Mouse (Mus musculus) liver (tissue): Measurements from ENCODE around the gene Rnf208.

Experiments used
- DNase-seq: peaks from one replicate; pipeline ENCODE4 v3.0.0-alpha.2; 2020; ENCODE audit warnings: mixed read lengths

The Rnf208 gene

GRCm38 (mm10) chr2:25242101-25242506, at the start of gene Rnf208, which contains the start of gene Cysrt1:
Gene Rnf208, plus strand, starts transcription at chr2:25242255.
Gene Cysrt1, minus strand, starts transcription at chr2:25242452.
- no peak for DNase-seq

DNA sequence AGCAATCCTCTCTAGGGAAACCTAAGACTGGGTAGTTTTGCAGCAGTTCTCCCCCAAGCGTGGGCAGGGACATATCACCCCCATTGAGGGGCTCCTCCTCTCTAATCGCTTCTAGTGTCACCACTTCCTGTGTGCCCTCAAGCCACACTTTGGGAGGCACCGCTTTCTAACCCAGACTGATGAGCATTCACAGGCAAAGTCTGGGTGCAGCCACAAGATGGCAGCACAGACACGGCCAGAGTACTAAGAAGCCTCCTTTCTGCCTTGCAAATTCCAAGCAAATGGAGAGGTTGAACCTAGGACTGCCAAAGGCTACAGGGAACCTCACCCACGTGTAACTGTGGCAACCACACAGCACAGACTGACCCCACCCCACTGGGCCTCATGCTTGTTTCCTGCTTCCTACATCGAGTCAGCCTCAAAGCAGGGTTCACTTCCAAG, 48.7 kb upstream of the Rnf208 start:
- DNase-seq, result peak; percentile 83

- no peak for DNase-seq
Measured at GRCm38 (mm10) chr2:25194006-25194405, 48.0 kb upstream of the Rnf208 start.

DNA sequence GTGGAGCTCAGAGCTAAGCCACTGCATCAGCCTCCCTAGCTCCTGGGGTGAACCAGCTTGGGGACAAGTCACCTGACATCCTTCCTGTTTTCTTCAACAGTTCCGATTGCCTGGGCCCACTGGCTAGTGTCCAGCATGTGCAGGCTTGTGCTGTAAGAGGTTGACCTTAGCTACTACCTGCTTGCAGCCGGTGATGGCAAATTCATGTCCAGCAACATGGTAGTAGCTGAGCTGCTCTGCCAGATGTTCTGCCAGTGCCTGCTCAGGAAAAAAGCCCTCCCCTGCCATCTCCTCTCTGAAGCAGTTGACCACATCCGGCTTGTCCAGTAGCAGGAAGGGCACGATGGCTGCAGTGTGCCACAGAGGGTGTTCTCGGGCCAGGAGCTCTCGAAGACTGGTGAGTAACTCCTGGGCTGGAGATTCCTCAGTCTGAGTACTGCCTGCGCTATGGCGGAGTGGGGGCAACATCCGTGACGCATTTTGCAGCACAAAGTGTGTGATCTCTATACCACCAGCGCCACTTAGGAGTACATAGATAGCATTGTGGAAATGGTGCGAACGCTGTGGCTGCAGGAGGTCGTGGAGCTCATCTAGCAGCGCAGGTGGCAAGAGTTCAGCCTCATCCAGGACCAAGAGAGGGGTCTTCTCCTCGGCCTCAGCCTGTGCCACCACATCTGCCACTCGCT, 47.4 kb upstream of the Rnf208 start:
- no peak for DNase-seq

DNA sequence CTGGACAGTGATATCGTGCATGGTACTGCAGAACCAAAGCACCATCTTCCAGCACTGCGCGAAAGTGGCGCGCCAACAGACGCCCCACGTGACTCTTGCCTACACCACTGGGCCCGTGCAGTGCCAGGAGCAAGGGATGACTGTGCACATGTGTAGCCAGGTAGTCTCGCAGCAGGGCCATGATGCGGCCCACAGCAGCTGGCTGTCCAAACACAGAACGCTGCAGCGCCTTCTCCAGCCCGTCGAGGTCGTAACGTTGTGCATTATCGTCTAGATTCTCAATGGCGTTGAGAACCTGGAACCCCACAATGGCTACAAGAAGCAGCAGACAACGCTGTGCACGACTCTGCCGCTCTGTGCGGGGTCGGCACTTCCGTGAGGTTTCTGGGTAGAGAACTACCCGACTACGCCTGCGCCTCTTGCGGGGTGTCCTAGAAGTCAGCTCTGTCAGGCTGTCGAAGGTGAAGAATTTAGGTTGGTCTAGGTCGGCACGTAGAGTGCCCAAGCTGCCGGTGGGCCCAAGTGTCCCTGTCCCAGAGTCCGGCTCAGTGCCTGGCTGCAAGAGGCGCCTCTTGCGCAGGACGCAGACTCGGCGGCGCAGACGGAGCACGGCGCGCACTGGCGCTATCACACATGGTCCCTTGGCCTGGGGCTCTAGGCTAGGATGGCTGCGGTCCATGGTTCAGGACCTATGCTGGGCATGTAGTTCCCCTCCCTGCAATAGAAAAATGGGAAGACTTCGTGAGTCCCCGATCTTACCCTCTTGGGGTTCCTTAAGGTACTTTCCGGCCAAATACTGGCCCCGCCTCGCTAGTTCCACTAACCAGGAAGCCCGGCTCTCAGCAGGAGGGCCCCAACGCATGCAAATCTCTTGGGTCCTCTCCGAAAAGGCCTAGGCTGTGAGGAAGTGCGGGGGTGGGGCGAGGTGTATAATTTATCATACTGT, 46.6 kb upstream of the Rnf208 start:
- DNase-seq, result peak; percentile 74

- DNase-seq, result peak; percentile 74
Measured at GRCm38 (mm10) chr2:25196172-25196954, 45.7 kb upstream of the Rnf208 start, which contains the start of gene Tor4a. Gene Tor4a, minus strand, starts transcription at chr2:25196886.

DNA sequence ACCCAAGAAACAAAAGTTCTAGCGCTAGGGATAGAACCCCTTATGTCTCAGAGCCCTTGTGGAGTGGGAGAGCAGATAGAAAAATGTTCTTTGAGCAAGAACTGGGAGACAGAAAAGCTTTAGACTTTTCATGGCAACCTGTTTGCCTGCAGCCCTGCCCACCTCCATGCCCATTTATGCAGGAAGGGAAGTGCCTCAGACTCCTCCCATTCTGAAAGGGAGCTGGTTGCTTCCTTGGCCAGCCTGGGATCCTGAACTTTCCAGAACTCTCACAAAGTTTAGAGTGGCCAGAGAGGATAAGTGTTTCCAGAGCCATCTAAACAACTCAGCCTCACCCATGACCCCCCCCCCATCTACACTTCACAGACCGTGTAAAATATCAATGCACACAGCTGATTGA, 44.9 kb upstream of the Rnf208 start:
- no peak for DNase-seq

GRCm38 (mm10) chr2:25197946-25198345, 44.1 kb upstream of the Rnf208 start:
- no peak for DNase-seq

DNA sequence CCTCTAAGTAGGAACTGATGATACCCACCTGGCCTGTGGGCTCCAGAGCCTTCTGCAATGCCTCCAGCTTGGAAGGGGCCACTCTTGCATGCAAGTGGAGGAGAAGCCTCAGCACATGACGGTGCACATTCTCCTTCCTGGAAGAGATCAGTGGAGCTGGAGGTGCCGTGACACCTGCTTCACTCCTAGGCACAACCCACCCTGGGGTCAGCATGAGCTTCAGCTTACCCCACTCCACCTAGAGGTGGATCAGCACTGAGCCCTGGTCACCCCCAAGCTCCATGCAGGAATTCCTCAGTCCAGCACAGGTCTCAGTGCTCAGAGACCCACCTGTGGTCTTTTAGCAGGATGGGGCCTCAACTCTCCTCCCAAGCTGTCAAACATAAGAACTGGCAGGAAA, 41.4 kb upstream of the Rnf208 start:
- no peak for DNase-seq

DNA sequence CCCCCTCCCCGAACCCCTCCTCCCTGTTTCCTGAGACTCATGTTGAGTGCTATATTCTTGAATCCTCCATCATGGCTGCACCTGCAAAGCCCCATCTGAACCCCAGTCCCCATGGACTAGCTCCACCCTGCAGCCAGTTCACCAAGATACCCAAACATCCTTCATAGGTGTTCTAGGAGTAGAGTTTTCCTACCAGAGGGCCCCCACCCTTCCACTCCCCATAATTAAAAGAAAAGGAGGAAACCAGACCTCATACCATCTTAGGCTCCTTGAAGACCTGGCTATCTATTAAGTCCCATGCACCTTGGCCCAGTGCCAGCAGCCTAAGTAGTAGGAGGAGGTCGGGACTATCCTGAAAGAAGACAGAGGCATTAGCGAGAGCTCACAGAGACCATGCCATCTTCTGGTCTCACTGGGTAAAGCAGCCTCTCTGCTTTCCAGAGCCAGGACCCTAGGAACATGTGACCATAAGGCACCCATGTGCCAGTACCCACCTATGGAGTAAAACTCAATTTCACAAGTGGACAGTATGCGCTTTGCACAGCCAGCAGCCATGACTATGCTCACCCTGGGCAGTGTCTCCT, 38.3 kb upstream of the Rnf208 start:
- no peak for DNase-seq

DNA sequence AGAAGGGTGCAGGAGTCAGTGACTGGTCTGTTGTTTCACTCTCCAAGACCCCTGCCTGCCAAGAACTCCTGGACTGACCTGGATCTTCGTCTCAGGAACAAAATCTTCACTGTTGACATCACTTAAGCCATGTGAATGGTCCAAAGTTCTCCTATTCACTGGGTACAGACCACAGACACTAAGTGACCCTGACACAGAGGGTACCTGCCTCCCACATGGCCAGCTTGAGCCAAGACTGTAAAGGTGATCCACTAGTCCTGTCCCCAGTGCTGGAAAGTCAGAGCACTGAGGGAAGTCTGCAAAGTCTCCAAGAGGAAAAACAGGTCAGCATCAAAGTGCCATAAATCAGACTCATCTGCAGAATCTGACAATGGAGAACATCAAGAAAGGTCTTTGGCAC, 34.5 kb upstream of the Rnf208 start:
- no peak for DNase-seq

- DNase-seq, result no peak
Measured at GRCm38 (mm10) chr2:25210686-25211085, 31.4 kb upstream of the Rnf208 start.

DNA sequence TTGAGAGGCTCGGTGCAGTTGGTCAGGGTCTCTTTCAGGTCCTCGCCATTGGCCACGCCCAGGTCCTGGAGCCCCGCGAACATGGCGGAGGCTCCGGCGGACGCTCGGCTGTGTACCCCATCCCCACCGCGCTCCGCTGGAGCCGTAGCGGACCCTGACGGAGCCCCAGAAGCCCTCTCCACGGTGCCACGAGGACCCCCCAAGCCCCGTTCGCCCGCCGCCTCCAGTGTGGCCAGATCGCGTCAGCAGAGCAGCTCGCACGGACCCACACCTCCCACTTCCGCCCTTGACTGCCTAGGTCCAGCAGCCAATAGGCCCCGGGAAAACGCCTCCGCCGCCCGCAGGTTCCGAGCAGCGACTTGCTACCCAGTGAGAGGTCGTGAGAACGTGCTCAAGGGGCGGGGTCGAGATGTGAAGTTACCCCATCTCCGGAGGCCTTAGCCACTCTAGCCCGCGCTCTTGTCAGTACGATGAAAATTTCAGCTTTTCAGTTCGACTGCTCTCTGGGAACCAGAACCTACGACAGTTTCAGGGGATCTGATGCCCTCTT, 30.9 kb upstream of the Rnf208 start, which contains the start of gene Nelfb:
Nelfb (minus strand) TSS at position 369 of the 550 bp plus-strand sequence.
- peak; percentile 92 for DNase-seq

- DNase-seq, result no peak
Measured at GRCm38 (mm10) chr2:25213266-25213865, 28.7 kb upstream of the Rnf208 start.

DNA sequence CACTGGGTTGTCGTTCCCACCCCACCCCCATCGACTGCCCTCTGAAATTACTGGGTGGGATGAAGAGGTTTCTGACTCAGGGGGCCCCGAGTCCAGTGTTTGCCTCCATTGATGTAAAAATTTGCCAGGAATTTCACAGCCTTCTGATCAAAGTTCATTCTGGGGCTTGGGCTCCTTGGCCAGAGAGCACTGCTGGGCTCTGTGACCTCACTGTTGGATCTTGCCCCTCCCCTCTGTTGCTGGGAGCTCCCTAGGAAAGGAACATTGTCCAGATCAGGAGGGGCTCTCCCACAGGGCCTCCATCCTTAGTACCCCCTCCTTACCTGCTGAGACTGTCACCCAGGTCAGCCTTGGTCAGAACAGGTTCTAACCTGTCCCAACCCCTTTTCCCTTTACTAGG, 27.6 kb upstream of the Rnf208 start, which contains the start of gene Stpg3:
Stpg3 (minus strand) TSS at position 194 of the 400 bp plus-strand sequence.
- no peak for DNase-seq

GRCm38 (mm10) chr2:25217666-25218065, 24.4 kb upstream of the Rnf208 start:
- DNase-seq, result no peak

DNA sequence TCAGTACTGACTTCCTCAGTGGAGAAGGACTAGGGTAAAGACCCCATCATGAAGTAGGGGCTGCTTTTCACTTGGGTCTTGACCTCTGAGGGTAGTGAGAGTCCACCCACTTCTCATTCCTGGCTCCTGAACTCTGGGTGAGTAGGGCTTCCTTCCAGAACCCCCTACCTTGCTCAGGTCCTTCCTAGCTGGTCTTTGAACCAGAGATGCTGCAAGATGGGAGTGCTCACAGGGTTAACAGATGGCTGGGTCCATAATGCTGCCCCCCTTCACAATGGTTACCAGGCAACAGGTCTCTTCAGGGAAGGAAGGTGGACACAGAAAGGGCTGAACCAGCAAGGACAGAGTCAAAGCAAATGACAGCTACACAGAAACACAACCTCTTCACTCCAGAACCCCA, 23.6 kb upstream of the Rnf208 start, which contains the start of gene Fam166a:
Fam166a (plus strand) TSS at position 301 of the 400 bp plus-strand sequence.
- no peak for DNase-seq

- no peak for DNase-seq
Measured at GRCm38 (mm10) chr2:25221331-25221772, 20.7 kb upstream of the Rnf208 start.

DNA sequence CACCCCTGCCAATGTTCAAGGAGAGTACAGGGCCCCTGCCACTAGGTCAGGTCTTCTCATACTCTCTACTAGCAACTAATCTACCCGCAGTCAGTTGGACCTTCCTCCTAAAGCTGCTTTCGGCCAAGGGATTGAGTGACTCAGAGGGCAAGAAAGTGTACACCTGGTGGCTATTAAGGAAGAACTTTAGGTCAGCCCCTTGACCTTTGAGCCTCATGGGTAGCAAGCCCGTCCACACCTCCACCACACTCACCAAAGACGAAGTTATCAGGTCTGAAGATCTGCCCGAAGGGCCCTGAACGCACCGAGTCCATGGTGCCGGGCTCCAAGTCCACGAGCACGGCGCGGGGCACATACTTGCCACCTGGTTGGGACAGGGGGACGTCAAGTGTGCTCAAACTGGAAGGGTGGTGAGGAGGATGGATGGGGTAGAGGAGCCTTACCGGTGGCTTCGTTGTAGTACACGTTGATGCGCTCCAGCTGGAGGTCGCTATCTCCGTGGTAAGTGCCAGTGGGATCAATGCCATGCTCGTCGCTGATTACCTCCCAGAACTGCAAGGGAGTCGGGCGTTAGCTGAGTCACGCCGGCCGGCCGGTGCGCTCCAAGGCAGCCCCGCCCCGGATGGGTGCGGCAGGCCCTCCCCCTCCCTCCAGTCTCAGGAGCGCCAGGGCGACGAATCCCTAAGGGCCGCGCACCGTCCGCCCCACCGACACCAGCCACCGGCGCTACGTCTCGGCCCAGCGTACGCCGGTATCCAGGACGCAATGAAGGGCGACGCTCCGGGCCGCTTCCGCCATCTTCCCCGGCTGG, 18.2 kb upstream of the Rnf208 start:
- DNase-seq, result peak; percentile 96

DNA sequence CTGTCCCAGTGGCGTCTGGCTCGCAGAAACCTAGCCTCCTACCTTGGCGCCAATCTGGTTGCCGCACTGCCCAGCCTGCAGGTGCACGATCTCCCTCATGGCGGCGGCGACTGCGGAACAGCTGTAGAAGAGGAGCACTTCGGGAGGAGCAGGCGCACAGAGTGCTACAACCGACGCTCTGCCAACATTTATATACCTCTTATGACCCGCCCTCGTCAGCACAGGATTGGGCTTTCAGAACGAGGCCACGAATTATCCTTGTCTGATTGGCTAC, 17.6 kb upstream of the Rnf208 start, which contains the start of gene Tubb4b:
Tubb4b (minus strand) TSS at position 211 of the 274 bp plus-strand sequence.
- DNase-seq, result no peak
